Mouse (Mus musculus) hindbrain, postnatal 0 days (tissue): ENCODE data around the gene Daam1. TPM values are rescaled to one million over a fixed set of nuclear protein-coding genes. Genes with fewer than 3 reads are reported as not detected.

Experiments used
- ATAC-seq: fragments of 200-750 bp; cut with Nextera tagmentation; 2 replicates; pipeline ENCODE4 v1.8.0; 2017; ENCODE audit warnings: mild to moderate bottlenecking, moderate TSS enrichment, moderate library complexity
- DNase-seq: peaks from one replicate; pipeline ENCODE4 v3.0.0-alpha.2; 2015; ENCODE audit warnings: low spot score
- H3K27ac ChIP-seq: fragments of 300-500 bp; sonication (generic); 2 replicates; pipeline ENCODE4 v1.5.1; 2014; ENCODE audit warnings: mild to moderate bottlenecking
- H3K27me3 ChIP-seq: fragments of 300-500 bp; sonication (generic); 2 replicates; pipeline ENCODE4 v1.6.1; 2014; ENCODE audit warnings: low read length, mixed read lengths; ENCODE audit not compliant: insufficient read depth
- H3K36me3 ChIP-seq: fragments of 300-500 bp; sonication (generic); 2 replicates; pipeline ENCODE4 v1.6.1; 2014; ENCODE audit warnings: low read length, mixed read lengths; ENCODE audit not compliant: insufficient read depth
- H3K4me1 ChIP-seq: fragments of 300-500 bp; sonication (generic); 2 replicates; pipeline ENCODE4 v1.6.1; 2014; ENCODE audit warnings: antibody characterized with exemption, low read length, mixed read lengths; ENCODE audit not compliant: insufficient read depth
- H3K4me2 ChIP-seq: fragments of 300-500 bp; sonication (generic); 2 replicates; pipeline ENCODE4 v1.6.1; 2014; ENCODE audit warnings: low read depth, mild to moderate bottlenecking, low read length, moderate library complexity, mixed read lengths
- H3K4me3 ChIP-seq: fragments of 300-500 bp; sonication (generic); 2 replicates; pipeline ENCODE4 v1.5.1; 2014; ENCODE audit warnings: low read length
- H3K9ac ChIP-seq: fragments of 300-500 bp; sonication (generic); replicated peaks from 2 replicates; pipeline ENCODE4 v1.6.1; 2014; ENCODE audit warnings: mild to moderate bottlenecking, low read length, moderate library complexity, mixed read lengths
- H3K9me3 ChIP-seq: fragments of 300-500 bp; sonication (generic); 2 replicates; pipeline ENCODE4 v1.6.1; 2016; ENCODE audit warnings: low read length, mixed read lengths
- CTCF ChIP-seq: IDR thresholded peaks from 2 replicates; pipeline ENCODE4 v1.5.1; 2016; ENCODE audit warnings: antibody characterized with exemption, control low read depth, low read depth
- WGBS: fragments of 180-500 bp; shearing (Covaris S2); extraction: QIAGEN DNeasy Blood & Tissue Kit; methylation state at CpG from one replicate; pipeline ENCODE4 v1.1.7; 2014; 5-methylcytosine and 5-hydroxymethylcytosine counted together
- polyA plus RNA-seq: library from polyadenylated mRNA; unstranded; fragments of >200 nt; fragmentation: Nextera tagmentation; extraction: Ambion mirVana; gene quantifications from 2 replicates; pipeline ENCODE4 v1.2.1, GENCODE M21; 2015
- total RNA-seq: library from RNA; depleted of rRNA; stranded (reverse); fragments of >200 nt; gene quantifications from 2 replicates; pipeline ENCODE4 v1.2.3, GENCODE M21; 2014

Daam1 gene
- total and polyA plus RNA-seq, 2 experiments from 2014 or later = 21.9 to 46.8 TPM

- WGBS = 64% methylated on average over 4 of the region's 4 CpGs
- no peak overlapping the region for H3K9ac ChIP-seq
- no peaks in the 10 kb centered on the region for H3K27me3 ChIP-seq
- no peak overlapping the region for H3K4me2 ChIP-seq
- H3K27ac ChIP-seq = no peak overlapping the region
- no peaks in the 10 kb centered on the region for H3K9me3 ChIP-seq
- ATAC-seq (no peak), DNase-seq (no peak)
- TF ChIP-seq CTCF = no peak
- H3K36me3 ChIP-seq = peaks cover 21% of the 10 kb centered on the region; the same call in 1 of the 2 replicates
- 0 out of 2 replicates have a peak, but pooled peaks cover 12% of the 10 kb centered on the region for H3K4me1 ChIP-seq
- no peak overlapping the region for H3K4me3 ChIP-seq
Observed at GRCm38 (mm10) chr12:71919156-71919555, 88.3 kb downstream of the Daam1 start.

GRCm38 (mm10) chr12:71919962-71920361, 89.1 kb downstream of the Daam1 start:
- no peak for ATAC-seq
- Histone ChIP-seq H3K4me3 (no peak overlapping the region), H3K4me2 (no peak overlapping the region), H3K27me3 (no peaks in the 10 kb centered on the region), H3K27ac (no peak overlapping the region), H3K4me1 (0 out of 2 replicates have a peak, but pooled peaks cover 12% of the 10 kb centered on the region), H3K9me3 (no peaks in the 10 kb centered on the region), H3K36me3 (peaks cover 21% of the 10 kb centered on the region; the same call in 1 of the 2 replicates), H3K9ac (no peak overlapping the region)
- WGBS = 42% methylated on average over 3 of the region's 3 CpGs
- DNase-seq = no peak
- TF ChIP-seq CTCF = no peak

- H3K9ac ChIP-seq = no peak overlapping the region
- peaks cover 14% of the 10 kb centered on the region; the same call in 1 of the 2 replicates for H3K4me1 ChIP-seq
- no peak overlapping the region for H3K4me2 ChIP-seq
- no peaks in the 10 kb centered on the region for H3K27me3 ChIP-seq
- H3K36me3 ChIP-seq = peaks cover 5% of the 10 kb centered on the region; the same call in 1 of the 2 replicates
- H3K9me3 ChIP-seq = no peaks in the 10 kb centered on the region
- no peak overlapping the region for H3K4me3 ChIP-seq
- TF ChIP-seq CTCF = no peak
- DNase-seq (no peak), ATAC-seq (no peak)
- no peak overlapping the region for H3K27ac ChIP-seq
- 40% methylated on average over 5 of the region's 5 CpGs for WGBS
Observed at GRCm38 (mm10) chr12:71922827-71923381, 92.0 kb downstream of the Daam1 start.

- DNase-seq (no peak), ATAC-seq (no peak)
- H3K27ac ChIP-seq = no peak overlapping the region
- no peak for TF ChIP-seq CTCF
- peaks cover 8% of the 10 kb centered on the region; the same call in 1 of the 2 replicates for H3K4me1 ChIP-seq
- 80% methylated on average over 9 of the region's 9 CpGs for WGBS
- no peak overlapping the region for H3K4me2 ChIP-seq
- no peak overlapping the region for H3K4me3 ChIP-seq
- H3K36me3 ChIP-seq = no peaks in the 10 kb centered on the region
- H3K9me3 ChIP-seq = no peaks in the 10 kb centered on the region
- no peak overlapping the region for H3K9ac ChIP-seq
- no peaks in the 10 kb centered on the region for H3K27me3 ChIP-seq
Observed at GRCm38 (mm10) chr12:71924978-71925529, 94.2 kb downstream of the Daam1 start.

DNA sequence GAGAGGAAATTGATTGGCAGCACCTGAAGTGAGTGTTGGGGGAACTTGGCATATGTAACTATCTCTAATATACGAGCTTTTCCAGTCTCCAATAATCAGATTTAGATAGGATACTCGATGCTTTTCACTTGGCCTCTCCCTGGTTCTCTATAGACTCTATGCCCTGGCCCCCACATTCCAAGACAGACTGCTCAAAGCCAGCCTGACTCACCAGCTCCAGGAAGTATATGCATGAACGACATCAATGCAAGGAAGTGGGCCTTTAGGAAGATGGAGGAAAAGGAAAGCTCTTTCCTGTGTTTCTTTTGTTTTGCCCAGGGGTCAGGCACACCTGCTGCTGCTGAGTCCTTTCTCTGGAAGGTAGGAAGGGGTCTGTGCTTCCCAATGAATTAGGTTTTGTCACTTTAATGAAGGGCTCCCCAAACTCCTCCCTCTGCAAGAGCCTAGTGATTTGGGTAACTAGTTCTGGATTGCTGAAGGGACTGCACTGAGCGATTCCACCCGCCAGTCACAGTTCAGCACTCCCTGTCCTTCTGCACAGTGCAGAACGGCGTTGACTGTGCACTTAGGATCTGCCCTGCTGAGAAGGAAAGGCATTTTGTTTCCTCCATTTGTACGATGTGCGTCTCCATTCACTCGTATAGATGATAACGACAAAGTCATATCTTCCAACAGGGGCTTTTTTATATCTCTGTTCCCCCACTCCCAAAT, 95.3 kb downstream of the Daam1 start:
- no peak for TF ChIP-seq CTCF
- Histone ChIP-seq H3K9me3 (no peaks in the 10 kb centered on the region), H3K4me1 (peaks cover 8% of the 10 kb centered on the region; the same call in 1 of the 2 replicates), H3K27me3 (no peaks in the 10 kb centered on the region), H3K4me3 (no peak overlapping the region), H3K36me3 (no peaks in the 10 kb centered on the region), H3K9ac (no peak overlapping the region), H3K27ac (no peak overlapping the region), H3K4me2 (no peak overlapping the region)
- ATAC-seq (no peak), DNase-seq (no peak)
- WGBS = 50% methylated on average over 11 of the region's 11 CpGs

GRCm38 (mm10) chr12:71928092-71928491, 97.2 kb downstream of the Daam1 start:
- no peak for DNase-seq
- H3K27ac ChIP-seq = no peak overlapping the region
- H3K36me3 ChIP-seq = no peaks in the 10 kb centered on the region
- 85% methylated on average over 6 of the region's 6 CpGs for WGBS
- H3K9ac ChIP-seq = no peak overlapping the region
- ATAC-seq = no peak
- TF ChIP-seq CTCF = no peak
- H3K4me3 ChIP-seq = no peak overlapping the region
- H3K4me1 ChIP-seq = peaks cover 3% of the 10 kb centered on the region; the same call in 1 of the 2 replicates
- no peak overlapping the region for H3K4me2 ChIP-seq
- no peaks in the 10 kb centered on the region for H3K9me3 ChIP-seq
- no peaks in the 10 kb centered on the region for H3K27me3 ChIP-seq

DNA sequence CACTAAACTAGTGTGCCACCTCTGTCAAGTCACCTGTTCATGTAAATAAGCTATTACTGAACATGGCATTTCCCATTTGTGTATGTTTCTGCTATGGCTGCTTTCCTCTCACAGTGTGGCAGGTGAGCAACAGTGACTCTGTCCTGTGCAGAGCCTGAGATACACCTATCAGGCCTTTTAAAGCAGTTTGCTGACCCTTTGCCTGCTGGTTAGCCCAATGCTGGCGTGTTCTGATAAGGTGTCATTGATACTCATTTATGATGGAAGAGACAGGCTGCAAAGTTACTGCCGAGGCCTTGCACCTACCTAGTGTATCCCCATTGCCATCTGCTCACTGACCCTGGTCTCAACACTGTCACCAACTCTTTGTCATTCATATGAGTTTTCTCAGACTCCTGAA, 99.0 kb downstream of the Daam1 start:
- Histone ChIP-seq H3K4me2 (no peak overlapping the region), H3K27me3 (no peaks in the 10 kb centered on the region), H3K4me1 (peaks cover 7% of the 10 kb centered on the region), H3K36me3 (no peaks in the 10 kb centered on the region), H3K9ac (no peak overlapping the region), H3K9me3 (no peaks in the 10 kb centered on the region), H3K27ac (no peak overlapping the region), H3K4me3 (no peak overlapping the region)
- 76% methylated on average over 2 of the region's 2 CpGs for WGBS
- no peak for TF ChIP-seq CTCF
- ATAC-seq (no peak), DNase-seq (no peak)
